Mouse (Mus musculus): Measurements from ENCODE around the gene Creld2.
"Not testable (repeated sequence)": the region's sequence is repeated elsewhere in the genome, so short reads cannot be mapped to it uniquely, and the experiment has no call there.

Creld2 gene

GRCm38 (mm10) chr15:88819026-88819905 is at the start of gene Creld2, which contains the start of gene Alg12:
Gene Creld2 (plus strand): TSS chr15:88819646.
Gene Alg12 (minus strand): TSS chr15:88819318.
- ATAC-seq (ENCODE audit: low TSS enrichment): peak; percentile 98

- not testable (repeated sequence) for ATAC-seq (ENCODE audit: low TSS enrichment)
Measured at GRCm38 (mm10) chr15:88774630-88775029, 44.8 kb upstream of the Creld2 start.

GRCm38 (mm10) chr15:88792140-88792850 is 27.2 kb upstream of the Creld2 start:
- ATAC-seq (ENCODE audit: low TSS enrichment): no peak

- not testable (repeated sequence) for ATAC-seq (ENCODE audit: low TSS enrichment)
Measured at GRCm38 (mm10) chr15:88794729-88795128, 24.7 kb upstream of the Creld2 start.

GRCm38 (mm10) chr15:88799950-88800371 is 19.5 kb upstream of the Creld2 start:
- no peak for ATAC-seq (ENCODE audit: low TSS enrichment)

- no peak for ATAC-seq (ENCODE audit: low TSS enrichment)
Measured at GRCm38 (mm10) chr15:88800921-88801354, 18.5 kb upstream of the Creld2 start.

- ATAC-seq (ENCODE audit: low TSS enrichment): no peak
Measured at GRCm38 (mm10) chr15:88801903-88802302, 17.5 kb upstream of the Creld2 start.

- ATAC-seq (ENCODE audit: low TSS enrichment): no peak
Measured at GRCm38 (mm10) chr15:88802348-88802747, 17.1 kb upstream of the Creld2 start.

- no peak for ATAC-seq (ENCODE audit: low TSS enrichment)
Measured at GRCm38 (mm10) chr15:88808121-88808520, 11.3 kb upstream of the Creld2 start.

- no peak for ATAC-seq (ENCODE audit: low TSS enrichment)
Measured at GRCm38 (mm10) chr15:88810369-88810768, 9.1 kb upstream of the Creld2 start.

- no peak for ATAC-seq (ENCODE audit: low TSS enrichment)
Measured at GRCm38 (mm10) chr15:88813262-88813661, 6.2 kb upstream of the Creld2 start.

GRCm38 (mm10) chr15:88813873-88814272 is 5.6 kb upstream of the Creld2 start:
- not testable (repeated sequence) for ATAC-seq (ENCODE audit: low TSS enrichment)

- no peak for ATAC-seq (ENCODE audit: low TSS enrichment)
Measured at GRCm38 (mm10) chr15:88814411-88815047, 4.9 kb upstream of the Creld2 start.

- ATAC-seq (ENCODE audit: low TSS enrichment): no peak
Measured at GRCm38 (mm10) chr15:88815196-88815700, 4.2 kb upstream of the Creld2 start.

GRCm38 (mm10) chr15:88819906-88820303 is 459 bp downstream of the Creld2 start:
- ATAC-seq (ENCODE audit: low TSS enrichment): no peak

- no peak for ATAC-seq (ENCODE audit: low TSS enrichment)
Measured at GRCm38 (mm10) chr15:88821403-88821802, 2.0 kb downstream of the Creld2 start.

GRCm38 (mm10) chr15:88822513-88822912 is 3.1 kb downstream of the Creld2 start:
- ATAC-seq (ENCODE audit: low TSS enrichment): no peak

- no peak for ATAC-seq (ENCODE audit: low TSS enrichment)
Measured at GRCm38 (mm10) chr15:88823376-88823775, 3.9 kb downstream of the Creld2 start.

- no peak for ATAC-seq (ENCODE audit: low TSS enrichment)
Measured at GRCm38 (mm10) chr15:88827466-88827865, 8.0 kb downstream of the Creld2 start.

- ATAC-seq (ENCODE audit: low TSS enrichment): peak; percentile 44; the same call in 1 of the 2 replicates
Measured at GRCm38 (mm10) chr15:88827991-88828799, 8.7 kb downstream of the Creld2 start.
